Mouse (Mus musculus) kidney, adult 2 months (tissue): Measurements from ENCODE around the gene Lgals2.

Experiments
- CTCF ChIP-seq: fragments of 200-500 bp; conservative IDR thresholded peaks from 2 replicates; pipeline ENCODE4 v1.5.1; 2011; ENCODE audit warnings: low read depth, mild to moderate bottlenecking, control low read depth, low read length, moderate library complexity, mixed read lengths; ENCODE audit not compliant: insufficient read depth, insufficient read length
- POLR2A ChIP-seq: fragments of 200-500 bp; IDR thresholded peaks from one replicate; pipeline ENCODE4 v1.6.1; 2011; ENCODE audit warnings: low read depth, low read length, control low read depth

DNA sequence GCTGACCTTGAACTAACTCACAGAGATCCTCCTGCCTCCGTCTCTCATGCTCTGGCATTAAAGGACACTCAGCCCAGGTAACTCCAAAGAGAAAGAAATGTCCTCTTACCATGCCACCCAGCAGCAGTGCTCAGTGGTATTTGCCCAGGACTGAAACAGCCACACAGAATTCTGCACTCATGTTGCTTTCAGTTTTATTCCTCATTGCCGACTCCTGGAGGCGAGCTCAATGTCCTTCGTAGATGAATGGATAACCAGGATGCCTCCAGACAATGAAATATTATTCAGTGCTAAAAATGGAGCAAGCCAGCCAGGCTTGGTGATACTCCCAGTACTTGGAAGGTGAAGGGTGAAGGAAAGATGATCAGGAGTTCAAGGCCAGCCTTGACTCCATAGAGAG is 41.7 kb downstream of the Lgals2 start:
- TF ChIP-seq CTCF (no peak), POLR2A (no peak)
